Mouse (Mus musculus) heart, postnatal 0 days (tissue): ENCODE data around the gene Fgfr2.

ENCODE experiments used
- CTCF ChIP-seq: IDR thresholded peaks from 2 replicates; pipeline ENCODE4 v1.5.1; 2016; ENCODE audit warnings: antibody characterized with exemption, control low read depth, low read depth
- EP300 ChIP-seq: IDR thresholded peaks from 2 replicates; pipeline ENCODE4 v1.6.1; 2016; ENCODE audit warnings: antibody characterized with exemption, low read depth

DNA sequence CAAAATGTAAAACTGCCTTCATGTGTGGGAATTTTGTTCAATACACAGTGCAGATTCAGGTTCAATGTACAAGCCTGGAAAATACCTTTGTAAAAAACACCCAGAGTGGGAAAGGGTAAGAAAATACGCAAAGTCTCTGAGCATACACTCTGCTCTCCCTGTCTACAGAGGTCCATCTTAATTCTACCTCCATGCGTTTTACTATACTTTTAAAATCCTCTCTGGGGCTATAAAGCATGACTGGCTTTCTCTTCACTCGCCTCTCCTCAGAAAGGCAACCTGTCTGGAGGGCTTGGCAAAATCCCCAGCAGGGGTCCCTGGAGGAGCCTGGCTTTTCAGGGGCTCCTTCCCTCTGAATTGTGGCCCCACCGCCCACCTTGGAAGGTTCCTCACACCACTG is 2933.2 kb downstream of the Fgfr2 start:
- TF ChIP-seq EP300 (no peak), CTCF (no peak)
